Comparison of ENCODE assay signal across 17 mouse cellular contexts in genomic region chr5:75590961-75591360, GRCm38 (mm10). TPM values are rescaled to one million over a fixed set of nuclear protein-coding genes. Genes with fewer than 3 reads are reported as not detected.
DNase-seq lines count a peak whose midpoint lies in the region; ATAC-seq and TF ChIP-seq lines count a peak whose summit lies in the region.
"Had no signal": no experiment of that assay in that cellular context is flagged by ENCODE, and none has a peak within 500 bp of the region (broad histone marks: within the 10 kb centered on the region; RNA-seq: fewer than 3 reads in every experiment).

No protein-coding gene starts in this region.

- DNase-seq in forebrain, postnatal 0 days: no peak
- DNase-seq in hindbrain, embryonic 14.5 days (ENCODE audit: low spot score): no peak
- DNase-seq in neural tube, embryonic 10.5 days (ENCODE audit: extremely low spot score, low spot score): no peak
- DNase-seq in frontal cortex, postnatal 10 days (ENCODE audit: low spot score in 2 of 2): no peak
- DNase-seq: adrenal gland, postnatal 10 days; cerebellum, adult 11-12 months; cerebellum, adult 9-10 months; cerebellum, postnatal 25 days; gastrocnemius, adult 2 months; gastrocnemius, postnatal 25 days; kidney, adult 8-10 months had no signal

- H3K27ac ChIP-seq in forebrain, embryonic 15.5 days (replicated peaks): peak overlapping the region; percentile 44; the same call in 1 of the 2 replicates
- H3K27ac ChIP-seq in forebrain, postnatal 0 days (ENCODE audit: low read depth, low read length): no peak overlapping the region
- H3K27ac ChIP-seq in hindbrain, embryonic 16.5 days (ENCODE audit: low read depth, low read length): peak overlapping the region; percentile 55; the same call in 1 of the 2 replicates
- H3K27ac ChIP-seq in hindbrain, embryonic 14.5 days: no peak overlapping the region
- no peak overlapping the region for H3K27ac ChIP-seq in neural tube, embryonic 13.5 days (replicated peaks)
- H3K27ac ChIP-seq: gastrocnemius, adult 2 months had no signal

- no peak overlapping the region for H3K4me3 ChIP-seq in forebrain, embryonic 15.5 days
- no peak overlapping the region for H3K4me3 ChIP-seq in forebrain, postnatal 0 days (ENCODE audit: low read depth, low read length)
- no peak overlapping the region for H3K4me3 ChIP-seq in hindbrain, embryonic 16.5 days (ENCODE audit: low read length)
- no peak overlapping the region for H3K4me3 ChIP-seq in hindbrain, embryonic 14.5 days (replicated peaks; ENCODE audit: low read length)
- H3K4me3 ChIP-seq in neural tube, embryonic 13.5 days: no peak overlapping the region
- H3K4me3 ChIP-seq: gastrocnemius, adult 2 months; heart, embryonic 12.5 days had no signal

- H3K9ac ChIP-seq in forebrain, embryonic 15.5 days (replicated peaks): no peak overlapping the region
- no peak overlapping the region for H3K9ac ChIP-seq in forebrain, postnatal 0 days
- H3K9ac ChIP-seq in hindbrain, embryonic 16.5 days (ENCODE audit: low read depth, low read length): no peak overlapping the region
- no peak overlapping the region for H3K9ac ChIP-seq in hindbrain, embryonic 14.5 days
- H3K9ac ChIP-seq in neural tube, embryonic 13.5 days: peak overlapping the region; percentile 27; the same call in 1 of the 2 replicates
- H3K9ac ChIP-seq: heart, embryonic 12.5 days had no signal

- TF ChIP-seq CTCF in forebrain, postnatal 0 days (IDR thresholded peaks at IDR 0.05; ENCODE audit: low read depth): no peak

- peaks cover 9% of the 10 kb centered on the region; the same call in 1 of the 2 replicates for H3K27me3 ChIP-seq in forebrain, embryonic 15.5 days
- H3K27me3 ChIP-seq in forebrain, postnatal 0 days (ENCODE audit: insufficient read depth, low read length): no peaks in the 10 kb centered on the region
- no peaks in the 10 kb centered on the region for H3K27me3 ChIP-seq in hindbrain, embryonic 16.5 days (replicated peaks; ENCODE audit: control insufficient read depth, insufficient read depth, low read length)
- no peaks in the 10 kb centered on the region for H3K27me3 ChIP-seq in hindbrain, embryonic 14.5 days (ENCODE audit: control insufficient read depth, insufficient read depth, low read length)
- H3K27me3 ChIP-seq in neural tube, embryonic 13.5 days: no peaks in the 10 kb centered on the region
- H3K27me3 ChIP-seq: heart, embryonic 12.5 days had no signal

- ATAC-seq in forebrain, embryonic 15.5 days (replicated peaks): no peak
- ATAC-seq in forebrain, postnatal 0 days: no peak
- ATAC-seq in hindbrain, embryonic 16.5 days: 0 out of 2 replicates have a peak, but pooled peaks have one; percentile 3
- no peak for ATAC-seq in hindbrain, embryonic 14.5 days (ENCODE audit: low FRiP score)
- ATAC-seq in neural tube, embryonic 13.5 days (ENCODE audit: low read depth): no peak
- ATAC-seq: inflammation-experienced regulatory T-cells, adult 6 months; intestine, postnatal 0 days had no signal

- 8% methylated on average over 6 of the region's 6 CpGs for WGBS in forebrain, embryonic 15.5 days
- 13% methylated on average over 6 of the region's 6 CpGs for WGBS in forebrain, postnatal 0 days
- WGBS in hindbrain, embryonic 16.5 days: 40% methylated on average over 6 of the region's 6 CpGs
- WGBS in hindbrain, embryonic 14.5 days: 35% methylated on average over 6 of the region's 6 CpGs
- WGBS in neural tube, embryonic 13.5 days: 29% methylated on average over 6 of the region's 6 CpGs

- no peaks in the 10 kb centered on the region for H3K9me3 ChIP-seq in forebrain, embryonic 15.5 days
- no peaks in the 10 kb centered on the region for H3K9me3 ChIP-seq in forebrain, postnatal 0 days (ENCODE audit: low read length)
- H3K9me3 ChIP-seq in hindbrain, embryonic 16.5 days (ENCODE audit: control insufficient read depth, low read length): no peaks in the 10 kb centered on the region
- H3K9me3 ChIP-seq in hindbrain, embryonic 14.5 days (ENCODE audit: control insufficient read depth, low read length): no peaks in the 10 kb centered on the region
- H3K9me3 ChIP-seq in neural tube, embryonic 13.5 days: no peaks in the 10 kb centered on the region
- H3K9me3 ChIP-seq: heart, embryonic 12.5 days had no signal

- H3K4me1 ChIP-seq in forebrain, embryonic 15.5 days: peaks cover 39% of the 10 kb centered on the region
- 0 out of 2 replicates have a peak, but pooled peaks cover 10% of the 10 kb centered on the region for H3K4me1 ChIP-seq in forebrain, postnatal 0 days (ENCODE audit: insufficient read depth)
- peaks cover 21% of the 10 kb centered on the region for H3K4me1 ChIP-seq in hindbrain, embryonic 16.5 days (ENCODE audit: control insufficient read depth, insufficient read depth, low read depth, low read length)
- H3K4me1 ChIP-seq in hindbrain, embryonic 14.5 days (replicated peaks; ENCODE audit: control insufficient read depth, insufficient read depth, low read length): peaks cover 20% of the 10 kb centered on the region
- H3K4me1 ChIP-seq in neural tube, embryonic 13.5 days (replicated peaks): peaks cover 49% of the 10 kb centered on the region

- H3K4me2 ChIP-seq in forebrain, embryonic 15.5 days (replicated peaks): no peak overlapping the region
- H3K4me2 ChIP-seq in forebrain, postnatal 0 days (ENCODE audit: low read depth): no peak overlapping the region
- H3K4me2 ChIP-seq in hindbrain, embryonic 16.5 days (ENCODE audit: low read length): no peak overlapping the region
- H3K4me2 ChIP-seq in hindbrain, embryonic 14.5 days (replicated peaks): no peak overlapping the region
- H3K4me2 ChIP-seq in neural tube, embryonic 13.5 days: no peak overlapping the region
- H3K4me2 ChIP-seq: heart, embryonic 12.5 days had no signal

- H3K36me3 ChIP-seq in forebrain, embryonic 15.5 days: no peaks in the 10 kb centered on the region
- H3K36me3 ChIP-seq in forebrain, postnatal 0 days (ENCODE audit: insufficient read depth): no peaks in the 10 kb centered on the region
- no peaks in the 10 kb centered on the region for H3K36me3 ChIP-seq in hindbrain, embryonic 16.5 days (ENCODE audit: control insufficient read depth, insufficient read depth, low read length)
- H3K36me3 ChIP-seq in hindbrain, embryonic 14.5 days (replicated peaks; ENCODE audit: control insufficient read depth, insufficient read depth): no peaks in the 10 kb centered on the region
- no peaks in the 10 kb centered on the region for H3K36me3 ChIP-seq in neural tube, embryonic 13.5 days
- H3K36me3 ChIP-seq: heart, embryonic 12.5 days had no signal

RNA-seq across cellular contexts. Expression of gene Kit, which starts 16.2 kb away (rescaled TPM):
- polyA plus RNA-seq in forebrain, embryonic 15.5 days (2015; fragmentation: Nextera tagmentation; extraction: Ambion mirVana): 31.8 and 35.4 TPM in 2 replicates
- total RNA-seq in forebrain, postnatal 0 days (2014; rRNA removed): 31.8 and 36.3 TPM in 2 replicates
- polyA plus RNA-seq in forebrain, postnatal 0 days (2015; fragmentation: Nextera tagmentation; extraction: Ambion mirVana): 17.8 and 24.8 TPM in 2 replicates
- polyA plus RNA-seq in hindbrain, embryonic 16.5 days (2015; fragmentation: Nextera tagmentation; extraction: Ambion mirVana): 52.2 and 60.5 TPM in 2 replicates
- 56.6 and 62.1 TPM in 2 replicates for polyA plus RNA-seq in hindbrain, embryonic 14.5 days (2014; fragmentation: Nextera tagmentation; extraction: Ambion mirVana)
- 47.2 and 48.1 TPM in 2 replicates for polyA plus RNA-seq in neural tube, embryonic 13.5 days (2015; fragmentation: Nextera tagmentation; extraction: Ambion mirVana)

Comparison
In these comparisons a context has a peak if more than half of its experiments do, and no peak if none do; other contexts are left out.
1. H3K27ac ChIP-seq: peak in forebrain, embryonic 15.5 days (single experiment) and hindbrain, embryonic 16.5 days (single experiment); none in forebrain, postnatal 0 days (single experiment), hindbrain, embryonic 14.5 days (single experiment) and neural tube, embryonic 13.5 days (single experiment).